Mouse (Mus musculus) stomach, embryonic 16.5 days (tissue): ENCODE data around the gene Tbc1d22a. TPM values are rescaled to one million over a fixed set of nuclear protein-coding genes. Genes with fewer than 3 reads are reported as not detected.
A peak's percentile ranks its signal among the peaks of the same experiment; 100 is the strongest.

ENCODE experiments used
- ATAC-seq: fragments of 200-750 bp; cut with Nextera tagmentation; 2 replicates; pipeline ENCODE4 v1.8.0; 2017; ENCODE audit warnings: moderate number of reproducible peaks, moderate TSS enrichment; ENCODE audit not compliant: insufficient read depth, low FRiP score
- H3K27ac ChIP-seq: fragments of 300-500 bp; sonication (generic); 2 replicates; pipeline ENCODE4 v1.5.1; 2014; ENCODE audit warnings: low read length
- H3K27me3 ChIP-seq: fragments of 300-500 bp; sonication (generic); 2 replicates; pipeline ENCODE4 v1.6.1; 2014; ENCODE audit warnings: low read length, control low read depth, mixed read lengths; ENCODE audit not compliant: control insufficient read depth, insufficient read depth
- H3K36me3 ChIP-seq: fragments of 300-500 bp; sonication (generic); 2 replicates; pipeline ENCODE4 v1.6.1; 2014; ENCODE audit warnings: low read length; ENCODE audit not compliant: control insufficient read depth, insufficient read depth
- H3K4me1 ChIP-seq: fragments of 300-500 bp; sonication (generic); 2 replicates; pipeline ENCODE4 v1.6.1; 2014; ENCODE audit warnings: low read length, control low read depth, mixed read lengths; ENCODE audit not compliant: control insufficient read depth, insufficient read depth
- H3K4me2 ChIP-seq: fragments of 300-500 bp; sonication (generic); 2 replicates; pipeline ENCODE4 v1.6.1; 2014; ENCODE audit warnings: low read depth, low read length, mixed read lengths
- H3K4me3 ChIP-seq: fragments of 300-500 bp; sonication (generic); replicated peaks from 2 replicates; pipeline ENCODE4 v1.5.1; 2014; ENCODE audit warnings: mild to moderate bottlenecking, low read length
- H3K9ac ChIP-seq: fragments of 300-500 bp; sonication (generic); 2 replicates; pipeline ENCODE4 v1.6.1; 2014; ENCODE audit warnings: low read length
- H3K9me3 ChIP-seq: fragments of 300-500 bp; sonication (generic); replicated peaks from 2 replicates; pipeline ENCODE4 v1.6.1; 2016; ENCODE audit warnings: low read length, control low read depth; ENCODE audit not compliant: control insufficient read depth
- WGBS: fragments of 180-500 bp; shearing (Covaris S2); extraction: QIAGEN DNeasy Blood & Tissue Kit; methylation state at CpG from one replicate; pipeline ENCODE4 v1.1.7; 2014; 5-methylcytosine and 5-hydroxymethylcytosine counted together
- polyA plus RNA-seq: library from polyadenylated mRNA; unstranded; fragments of >200 nt; fragmentation: Nextera tagmentation; extraction: Ambion mirVana; gene quantifications from 2 replicates; pipeline ENCODE4 v1.2.1, GENCODE M21; 2015

The Tbc1d22a gene
- polyA plus RNA-seq, 1 experiment from 2014 or later = 12.0 TPM

GRCm38 (mm10) chr15:86199052-86199451 is 15.2 kb upstream of the Tbc1d22a start:
- H3K4me2 ChIP-seq = no peak overlapping the region
- no peak overlapping the region for H3K4me3 ChIP-seq
- H3K9ac ChIP-seq = no peak overlapping the region
- no peaks in the 10 kb centered on the region for H3K36me3 ChIP-seq
- 83% methylated on average over 5 of the region's 5 CpGs for WGBS
- no peak overlapping the region for H3K27ac ChIP-seq
- H3K9me3 ChIP-seq = no peaks in the 10 kb centered on the region
- ATAC-seq = no peak
- H3K27me3 ChIP-seq = no peaks in the 10 kb centered on the region
- peaks cover 23% of the 10 kb centered on the region; the same call in 1 of the 2 replicates for H3K4me1 ChIP-seq

GRCm38 (mm10) chr15:86199482-86199881 is 14.8 kb upstream of the Tbc1d22a start:
- Histone ChIP-seq H3K4me2 (no peak overlapping the region), H3K27me3 (no peaks in the 10 kb centered on the region), H3K36me3 (no peaks in the 10 kb centered on the region), H3K27ac (no peak overlapping the region), H3K4me3 (no peak overlapping the region), H3K9ac (no peak overlapping the region), H3K9me3 (no peaks in the 10 kb centered on the region), H3K4me1 (peaks cover 23% of the 10 kb centered on the region; the same call in 1 of the 2 replicates)
- ATAC-seq = no peak
- WGBS = 67% methylated on average over 4 of the region's 4 CpGs

- Histone ChIP-seq H3K27ac (no peak overlapping the region), H3K4me2 (no peak overlapping the region), H3K4me3 (no peak overlapping the region), H3K9me3 (no peaks in the 10 kb centered on the region), H3K9ac (no peak overlapping the region), H3K27me3 (no peaks in the 10 kb centered on the region), H3K36me3 (no peaks in the 10 kb centered on the region), H3K4me1 (peaks cover 23% of the 10 kb centered on the region; the same call in 1 of the 2 replicates)
- 36% methylated on average over 4 of the region's 4 CpGs for WGBS
- ATAC-seq = no peak
Measured at GRCm38 (mm10) chr15:86200169-86200568, 14.1 kb upstream of the Tbc1d22a start.

GRCm38 (mm10) chr15:86201095-86201494 is 13.2 kb upstream of the Tbc1d22a start:
- no peaks in the 10 kb centered on the region for H3K9me3 ChIP-seq
- H3K27ac ChIP-seq = peak overlapping the region; percentile 68; the same call in 1 of the 2 replicates
- WGBS = 41% methylated on average over 4 of the region's 4 CpGs
- no peaks in the 10 kb centered on the region for H3K36me3 ChIP-seq
- no peak overlapping the region for H3K4me3 ChIP-seq
- H3K4me1 ChIP-seq = peaks cover 23% of the 10 kb centered on the region; the same call in 1 of the 2 replicates
- H3K4me2 ChIP-seq = peak overlapping the region; percentile 2; the same call in 1 of the 2 replicates
- ATAC-seq = peak; percentile 18; the same call in 1 of the 2 replicates
- no peak overlapping the region for H3K9ac ChIP-seq
- no peaks in the 10 kb centered on the region for H3K27me3 ChIP-seq

DNA sequence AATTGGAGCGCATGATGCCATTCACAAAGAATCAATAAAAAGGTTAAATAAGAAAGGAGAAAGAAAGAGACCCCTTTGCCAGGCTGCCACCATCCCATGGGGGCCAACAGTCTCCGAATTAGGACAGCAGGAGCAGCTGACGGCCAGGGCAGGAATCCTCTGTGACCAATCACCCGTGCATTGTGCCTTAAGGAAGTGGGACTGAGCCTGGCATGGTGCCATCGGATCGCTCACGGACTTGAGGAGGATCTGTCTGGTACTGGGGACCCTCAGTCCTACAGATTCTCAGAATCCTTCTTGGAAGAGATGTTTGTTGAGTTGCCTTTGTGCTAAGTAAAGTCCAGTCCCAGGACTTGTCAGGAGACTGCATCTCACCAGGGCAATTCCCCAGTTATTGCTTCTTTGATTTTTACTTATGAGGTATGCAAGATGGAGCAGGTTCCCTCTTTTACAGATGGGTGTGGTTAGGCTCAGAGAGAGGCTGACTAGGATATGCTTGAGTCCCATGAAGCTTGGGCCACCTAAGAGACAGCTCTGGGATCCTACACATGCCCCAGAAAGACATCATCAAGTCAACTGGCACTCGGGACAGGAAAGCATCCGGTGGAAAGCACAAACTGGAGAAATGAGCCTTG is 12.4 kb upstream of the Tbc1d22a start:
- H3K4me1 ChIP-seq = peaks cover 23% of the 10 kb centered on the region; the same call in 1 of the 2 replicates
- peak overlapping the region; percentile 68 for H3K27ac ChIP-seq
- H3K36me3 ChIP-seq = no peaks in the 10 kb centered on the region
- WGBS = 76% methylated on average over 9 of the region's 9 CpGs
- no peaks in the 10 kb centered on the region for H3K27me3 ChIP-seq
- no peak for ATAC-seq
- H3K9me3 ChIP-seq = no peaks in the 10 kb centered on the region
- H3K4me2 ChIP-seq = peak overlapping the region; percentile 2; the same call in 1 of the 2 replicates
- H3K9ac ChIP-seq = no peak overlapping the region
- H3K4me3 ChIP-seq = no peak overlapping the region

DNA sequence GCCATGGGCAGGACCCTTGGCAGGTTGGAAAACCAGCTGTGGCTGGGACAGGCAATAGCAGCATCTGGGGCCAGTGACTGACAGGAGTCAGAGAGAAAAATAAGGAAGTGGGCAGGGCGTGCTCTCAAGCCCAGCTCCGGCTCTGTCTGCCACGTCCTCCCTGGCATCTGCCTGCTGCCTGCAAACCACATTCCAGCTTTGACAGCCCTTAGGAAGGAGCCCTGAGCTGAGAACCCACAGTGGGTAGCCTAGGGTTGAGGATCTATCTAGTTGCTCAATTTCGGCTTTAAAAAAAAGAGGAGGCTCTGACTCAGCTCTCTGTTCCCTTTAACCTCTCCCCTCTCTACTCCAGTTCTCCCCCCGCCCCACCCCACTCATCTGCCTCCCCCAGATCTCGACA is 11.6 kb upstream of the Tbc1d22a start:
- ATAC-seq = no peak
- peak overlapping the region; percentile 68 for H3K27ac ChIP-seq
- H3K36me3 ChIP-seq = no peaks in the 10 kb centered on the region
- WGBS = 28% methylated on average over 6 of the region's 6 CpGs
- H3K27me3 ChIP-seq = no peaks in the 10 kb centered on the region
- H3K9me3 ChIP-seq = no peaks in the 10 kb centered on the region
- no peak overlapping the region for H3K9ac ChIP-seq
- H3K4me1 ChIP-seq = peaks cover 23% of the 10 kb centered on the region; the same call in 1 of the 2 replicates
- no peak overlapping the region for H3K4me3 ChIP-seq
- no peak overlapping the region for H3K4me2 ChIP-seq

DNA sequence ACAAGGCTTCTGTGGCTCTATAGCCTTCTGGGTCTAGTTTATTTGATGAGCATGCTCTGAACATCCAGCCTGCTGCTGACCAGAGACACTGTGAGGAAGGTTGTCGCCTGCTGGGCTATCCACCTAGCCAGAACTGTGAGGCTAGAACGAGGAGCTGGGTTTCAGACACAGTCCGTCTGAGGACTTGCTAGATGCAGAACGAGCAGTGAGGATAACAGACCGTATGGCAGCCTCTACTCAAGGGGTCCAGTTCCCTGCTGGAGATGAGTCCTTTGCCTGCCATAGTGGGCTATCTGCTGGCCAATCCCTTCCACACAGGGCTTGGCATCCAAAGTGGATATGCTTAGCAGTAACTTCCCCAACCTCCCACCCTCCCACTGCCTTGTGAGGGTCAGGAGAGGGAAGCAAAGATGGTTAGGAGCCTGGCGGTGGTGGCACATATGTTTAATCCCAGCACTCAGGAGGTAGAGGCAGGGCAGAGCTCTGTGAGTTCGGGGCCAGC is 10.9 kb upstream of the Tbc1d22a start:
- peak overlapping the region; percentile 68 for H3K27ac ChIP-seq
- peaks cover 23% of the 10 kb centered on the region; the same call in 1 of the 2 replicates for H3K4me1 ChIP-seq
- ATAC-seq = no peak
- no peak overlapping the region for H3K9ac ChIP-seq
- no peak overlapping the region for H3K4me3 ChIP-seq
- no peaks in the 10 kb centered on the region for H3K36me3 ChIP-seq
- H3K27me3 ChIP-seq = no peaks in the 10 kb centered on the region
- no peaks in the 10 kb centered on the region for H3K9me3 ChIP-seq
- H3K4me2 ChIP-seq = no peak overlapping the region
- 78% methylated on average over 7 of the region's 7 CpGs for WGBS

- no peaks in the 10 kb centered on the region for H3K9me3 ChIP-seq
Measured at GRCm38 (mm10) chr15:86203942-86204561, 10.2 kb upstream of the Tbc1d22a start.

GRCm38 (mm10) chr15:86205300-86205699 is 9.0 kb upstream of the Tbc1d22a start:
- Histone ChIP-seq H3K4me3 (no peak overlapping the region), H3K9ac (no peak overlapping the region), H3K36me3 (no peaks in the 10 kb centered on the region), H3K4me2 (no peak overlapping the region), H3K9me3 (no peaks in the 10 kb centered on the region), H3K4me1 (peaks cover 23% of the 10 kb centered on the region; the same call in 1 of the 2 replicates), H3K27me3 (no peaks in the 10 kb centered on the region), H3K27ac (no peak overlapping the region)
- WGBS = 58% methylated on average over 2 of the region's 2 CpGs
- no peak for ATAC-seq

More at GRCm38 (mm10) chr15:86203942-86204561, 10.2 kb upstream of the Tbc1d22a start:
- H3K4me1 ChIP-seq = peaks cover 23% of the 10 kb centered on the region; the same call in 1 of the 2 replicates
- no peak overlapping the region for H3K4me3 ChIP-seq
- WGBS = 51% methylated on average over 7 of the region's 7 CpGs
- H3K9ac ChIP-seq = 0 out of 2 replicates have a peak overlapping the region, but pooled peaks have one; percentile 5
- no peak for ATAC-seq
- H3K36me3 ChIP-seq = no peaks in the 10 kb centered on the region
- H3K4me2 ChIP-seq = peak overlapping the region; percentile 19; the same call in 1 of the 2 replicates
- no peaks in the 10 kb centered on the region for H3K27me3 ChIP-seq
- H3K27ac ChIP-seq = 0 out of 2 replicates have a peak overlapping the region, but pooled peaks have one; percentile 68
